Mouse (Mus musculus): ENCODE results near the gene Ccz1.

Ccz1 gene

DNA sequence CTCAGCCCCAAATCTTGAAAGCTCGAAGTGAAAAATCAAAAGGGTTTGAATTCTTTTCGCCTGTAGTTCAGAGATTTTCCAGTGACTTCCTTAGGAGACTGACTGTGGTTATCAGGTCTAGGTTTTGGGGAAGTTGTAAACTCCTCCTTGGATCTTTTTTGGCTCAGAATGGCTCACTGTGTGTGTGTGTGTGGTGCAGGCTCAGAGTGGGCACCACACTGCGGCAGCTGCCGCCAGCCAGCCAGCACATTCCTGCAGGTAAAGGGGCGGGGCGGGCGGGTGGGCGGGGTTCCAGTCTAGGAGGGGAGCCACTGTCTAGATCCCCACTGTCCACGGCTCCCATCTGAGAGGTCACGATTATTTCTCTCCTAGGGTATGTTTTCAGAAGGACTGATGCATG is 73.1 kb downstream of the Ccz1 start:
- DNase-seq (ENCODE audit: low spot score), result no peak

All from testis, postnatal 14 days (tissue).